Mouse (Mus musculus): ENCODE measurements at regions not wholly inside any gene's neighbourhood (a gene's known extent, or its start where the extent isn't known, plus 50 kb on each side); places are given as distances from the start of the nearest gene placed in this dataset.

DNA sequence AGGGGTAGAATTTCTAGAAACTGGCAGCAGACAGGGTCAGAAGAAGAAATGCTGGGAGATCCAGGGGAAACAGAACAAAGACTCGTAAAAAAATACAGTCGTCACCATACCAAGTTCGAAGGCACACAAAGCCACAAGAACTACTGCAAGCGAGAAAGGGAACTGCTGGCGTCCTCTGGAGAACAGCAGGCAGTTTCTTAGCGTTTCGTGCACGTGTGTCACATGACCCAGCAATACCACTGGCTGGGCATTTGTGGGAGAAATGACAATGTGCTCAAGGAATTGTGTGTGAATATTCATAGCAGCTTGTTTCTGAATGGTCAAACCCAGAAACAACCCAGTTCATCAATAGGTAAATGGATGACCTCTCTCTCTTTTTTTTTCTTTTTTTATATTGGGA lies 211.5 kb upstream of the Peli2 start:
- Histone ChIP-seq H3K9ac (no peak overlapping the region), H3K27me3 (replicated peaks) (no peaks in the 10 kb centered on the region), H3K9me3 (no peaks in the 10 kb centered on the region), H3K4me2 (replicated peaks) (no peak overlapping the region), H3K4me3 (no peak overlapping the region), H3K36me3 (no peaks in the 10 kb centered on the region), H3K4me1 (peaks cover 5% of the 10 kb centered on the region), H3K27ac (no peak overlapping the region)
- ATAC-seq (ENCODE audit: low FRiP score, low read depth), result no peak
- WGBS, result 47% methylated on average over 8 of the region's 8 CpGs

DNA sequence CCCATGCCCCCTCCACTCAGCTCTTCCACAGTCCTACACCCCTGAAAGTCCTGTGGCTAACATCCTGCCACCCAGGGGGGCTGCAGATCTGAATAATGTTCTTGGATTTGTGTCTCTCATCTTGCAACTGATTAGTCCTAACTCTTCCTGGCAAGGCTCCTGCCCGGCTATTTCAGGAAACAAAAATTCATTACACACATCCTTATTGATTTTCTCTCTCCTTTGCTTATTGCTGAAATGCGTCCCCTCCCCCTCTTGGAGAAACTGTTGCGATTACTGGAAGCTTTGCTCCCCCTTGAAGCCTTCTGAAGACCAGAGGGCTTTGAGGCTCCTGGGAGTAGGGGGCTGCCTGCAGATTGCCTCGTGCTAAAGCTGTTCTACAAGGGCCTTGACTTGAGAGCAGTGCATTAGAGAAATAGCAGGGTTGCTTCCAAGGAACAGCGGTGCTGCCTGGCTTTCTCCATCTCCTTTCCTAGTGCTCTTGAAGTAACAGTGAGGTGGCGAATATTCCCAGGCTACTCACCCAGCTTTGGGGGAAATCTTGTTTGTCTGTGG lies 209.8 kb upstream of the Peli2 start:
- Histone ChIP-seq H3K4me1 (peaks cover 5% of the 10 kb centered on the region), H3K9me3 (no peaks in the 10 kb centered on the region), H3K9ac (no peak overlapping the region), H3K27me3 (replicated peaks) (no peaks in the 10 kb centered on the region), H3K4me3 (no peak overlapping the region), H3K36me3 (no peaks in the 10 kb centered on the region), H3K27ac (no peak overlapping the region), H3K4me2 (replicated peaks) (no peak overlapping the region)
- 54% methylated on average over 6 of the region's 6 CpGs for WGBS
- ATAC-seq (ENCODE audit: low FRiP score, low read depth), result no peak

DNA sequence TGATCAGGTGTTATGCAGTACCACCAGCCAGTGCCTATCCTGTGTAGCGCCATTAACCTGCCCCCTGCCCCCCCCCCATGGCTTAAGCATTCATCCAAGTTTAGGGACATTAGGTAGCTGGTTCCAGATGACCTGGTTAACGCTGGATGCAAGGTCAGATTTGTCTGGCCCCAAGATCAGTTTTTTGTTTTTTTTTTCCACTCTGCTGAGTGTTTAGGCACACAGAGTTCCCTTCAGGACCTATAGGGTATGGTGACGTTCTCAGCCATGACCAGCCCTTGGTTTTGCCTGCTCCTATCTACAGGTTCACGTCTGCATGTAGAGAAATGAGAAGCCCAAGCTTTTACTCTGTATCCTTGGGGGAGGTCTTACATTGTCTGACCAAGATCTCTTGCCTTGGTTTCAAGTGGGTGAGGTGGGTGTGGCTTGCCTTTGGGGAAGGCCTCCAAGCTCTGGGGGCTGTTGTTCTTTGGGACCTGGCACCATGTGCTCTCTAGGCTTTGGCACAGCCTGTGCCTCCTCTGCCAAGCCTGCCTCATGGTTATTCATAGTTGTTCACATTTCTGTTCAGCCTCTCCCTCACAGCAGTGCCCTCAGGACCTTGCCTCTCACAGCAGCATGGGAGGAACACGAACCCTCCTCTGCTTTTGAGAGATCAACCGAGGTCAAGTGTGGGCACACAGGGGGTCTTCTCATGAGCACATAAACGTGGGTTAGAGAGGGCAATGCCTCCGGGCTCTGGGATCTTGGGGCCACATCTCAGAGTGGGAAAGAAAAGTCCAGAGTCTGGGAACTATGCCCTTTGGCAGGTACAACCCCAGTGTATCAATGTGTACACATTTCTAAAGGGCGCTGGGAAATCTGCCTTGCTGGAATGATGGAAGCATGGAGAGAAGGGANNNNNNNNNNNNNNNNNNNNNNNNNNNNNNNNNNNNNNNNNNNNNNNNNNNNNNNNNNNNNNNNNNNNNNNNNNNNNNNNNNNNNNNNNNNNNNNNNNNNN lies 208.8 kb upstream of the Peli2 start:
- ATAC-seq (ENCODE audit: low FRiP score, low read depth), result no peak

DNA sequence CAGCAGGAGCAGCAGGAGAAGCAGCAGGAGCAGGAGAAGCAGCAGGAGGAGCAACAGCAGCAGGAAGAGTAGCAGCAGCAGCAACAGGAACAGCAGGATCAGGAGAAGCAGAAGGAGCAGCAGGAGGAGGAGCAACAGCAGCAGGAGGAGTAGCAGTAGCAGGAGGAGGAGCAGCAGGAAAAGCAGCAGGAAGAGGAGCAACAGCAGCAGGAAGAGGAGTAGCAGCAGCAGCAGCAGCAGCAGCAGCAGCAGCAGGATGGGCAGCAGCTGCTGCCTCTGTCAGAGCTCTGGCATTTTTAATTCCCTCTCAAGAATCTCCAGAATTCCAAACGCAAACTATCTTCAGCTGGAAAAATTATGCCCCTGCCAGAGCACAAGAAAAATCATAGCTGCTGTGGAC lies 205.0 kb upstream of the Peli2 start:
- Histone ChIP-seq H3K4me2 (replicated peaks) (no peak overlapping the region), H3K36me3 (no peaks in the 10 kb centered on the region), H3K27me3 (replicated peaks) (no peaks in the 10 kb centered on the region), H3K27ac (no peak overlapping the region), H3K9ac (no peak overlapping the region), H3K4me1 (peaks cover 3% of the 10 kb centered on the region), H3K9me3 (no peaks in the 10 kb centered on the region), H3K4me3 (no peak overlapping the region)
- no peak for ATAC-seq (ENCODE audit: low FRiP score, low read depth)
- 66% methylated on average over 1 of the region's 1 CpGs for WGBS

More for the DNA sequence above, 208.8 kb upstream of the Peli2 start:
- Histone ChIP-seq H3K27ac (no peak overlapping the region), H3K4me2 (replicated peaks) (no peak overlapping the region), H3K9me3 (no peaks in the 10 kb centered on the region), H3K9ac (no peak overlapping the region), H3K27me3 (replicated peaks) (no peaks in the 10 kb centered on the region), H3K36me3 (no peaks in the 10 kb centered on the region), H3K4me3 (no peak overlapping the region), H3K4me1 (peaks cover 5% of the 10 kb centered on the region)
- 75% methylated on average over 9 of the region's 9 CpGs for WGBS

DNA sequence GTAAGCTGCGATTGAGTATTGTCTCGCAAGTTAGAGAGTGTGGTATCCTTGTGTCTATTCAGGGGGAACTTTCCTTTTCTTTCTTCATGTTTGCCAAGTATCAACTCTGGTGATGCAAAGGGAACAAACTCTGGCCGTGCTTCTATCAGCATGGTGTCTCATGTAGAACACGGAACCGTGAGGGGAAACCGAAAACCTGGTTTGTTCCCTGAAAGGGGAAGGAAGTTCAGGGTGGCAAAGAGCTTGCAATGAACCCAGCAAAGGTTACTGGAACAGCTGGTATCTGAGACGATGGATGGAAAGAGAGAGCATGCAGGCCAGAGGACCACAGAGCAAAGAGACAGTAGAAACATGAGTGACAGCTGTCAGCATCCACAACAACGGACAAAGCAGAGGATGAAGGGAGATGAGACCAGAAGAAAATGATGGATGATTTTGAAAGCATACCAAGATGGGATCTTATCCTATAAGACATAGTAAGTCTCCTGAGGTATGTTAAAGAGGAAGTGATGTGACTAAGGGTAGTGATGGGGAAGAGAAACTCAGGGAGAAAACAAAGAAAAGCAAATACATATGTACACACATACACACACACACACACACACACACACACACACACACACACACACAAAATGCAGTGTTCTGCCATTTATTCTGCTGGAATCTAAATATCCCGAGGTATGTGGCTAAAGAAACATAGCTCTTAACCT lies 199.8 kb upstream of the Peli2 start:
- no peak overlapping the region for H3K4me2 ChIP-seq (replicated peaks)
- 93% methylated on average over 9 of the region's 9 CpGs for WGBS
- H3K9ac ChIP-seq, result no peak overlapping the region
- no peak for ATAC-seq (ENCODE audit: low FRiP score, low read depth)
- no peak overlapping the region for H3K27ac ChIP-seq
- no peak overlapping the region for H3K4me3 ChIP-seq
- no peaks in the 10 kb centered on the region for H3K27me3 ChIP-seq (replicated peaks)
- H3K36me3 ChIP-seq, result no peaks in the 10 kb centered on the region
- peaks cover 4% of the 10 kb centered on the region; the same call in 1 of the 2 replicates for H3K4me1 ChIP-seq
- H3K9me3 ChIP-seq, result no peaks in the 10 kb centered on the region

DNA sequence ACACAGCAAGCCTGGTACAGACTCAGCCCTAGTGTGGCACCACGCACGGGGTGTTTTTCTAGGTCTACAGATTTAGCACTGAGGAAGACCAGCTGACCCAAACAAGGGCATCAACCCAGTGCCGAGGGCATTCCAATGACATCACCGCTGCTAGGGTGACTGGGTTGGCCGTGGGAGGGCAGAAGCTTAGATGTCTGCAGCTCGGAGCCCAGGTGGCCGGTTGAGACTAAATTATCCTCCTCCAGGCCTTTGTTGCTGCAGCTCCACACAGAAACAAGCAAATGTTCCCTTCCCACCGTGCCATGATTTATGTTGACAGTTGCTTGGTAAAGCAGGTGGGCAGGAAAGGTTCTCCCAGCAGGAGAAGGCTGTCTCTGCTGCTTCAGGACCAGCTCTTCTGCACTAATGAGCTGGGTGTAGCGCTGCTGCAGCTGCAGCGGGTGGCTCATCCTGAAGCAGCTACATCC lies 198.8 kb upstream of the Peli2 start:
- H3K4me1 ChIP-seq, result peaks cover 4% of the 10 kb centered on the region; the same call in 1 of the 2 replicates
- H3K36me3 ChIP-seq, result no peaks in the 10 kb centered on the region
- 25% methylated on average over 10 of the region's 10 CpGs for WGBS
- no peak overlapping the region for H3K9ac ChIP-seq
- H3K27ac ChIP-seq, result no peak overlapping the region
- H3K27me3 ChIP-seq (replicated peaks), result no peaks in the 10 kb centered on the region
- ATAC-seq (ENCODE audit: low FRiP score, low read depth), result peak; percentile 74
- no peak overlapping the region for H3K4me3 ChIP-seq
- H3K9me3 ChIP-seq, result no peaks in the 10 kb centered on the region
- H3K4me2 ChIP-seq (replicated peaks), result no peak overlapping the region

DNA sequence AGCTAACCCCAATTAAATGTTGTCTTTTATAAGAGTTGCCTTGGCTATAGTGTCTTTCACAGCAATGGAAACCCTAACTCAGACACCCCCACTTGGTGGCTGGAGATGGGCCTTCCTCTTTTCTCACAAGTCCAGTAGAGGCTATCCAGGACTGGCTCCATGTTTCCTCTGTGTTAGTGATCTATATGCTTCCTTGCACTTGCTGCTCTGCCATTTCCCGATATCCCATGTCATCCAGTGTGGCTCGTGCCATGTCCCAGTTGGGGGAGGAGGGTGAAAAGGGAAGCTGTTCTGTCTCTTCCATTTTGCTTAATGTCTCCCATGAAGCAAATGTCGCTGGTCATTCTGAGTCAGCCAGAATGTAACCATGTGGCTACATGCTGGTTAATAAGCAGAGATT lies 194.2 kb upstream of the Peli2 start:
- WGBS, result 95% methylated on average over 3 of the region's 3 CpGs
- H3K4me2 ChIP-seq (replicated peaks), result no peak overlapping the region
- no peaks in the 10 kb centered on the region for H3K9me3 ChIP-seq
- H3K4me3 ChIP-seq, result no peak overlapping the region
- no peak for ATAC-seq (ENCODE audit: low FRiP score, low read depth)
- peaks cover 4% of the 10 kb centered on the region; the same call in 1 of the 2 replicates for H3K4me1 ChIP-seq
- H3K36me3 ChIP-seq, result no peaks in the 10 kb centered on the region
- no peak overlapping the region for H3K9ac ChIP-seq
- no peak overlapping the region for H3K27ac ChIP-seq
- H3K27me3 ChIP-seq (replicated peaks), result no peaks in the 10 kb centered on the region

DNA sequence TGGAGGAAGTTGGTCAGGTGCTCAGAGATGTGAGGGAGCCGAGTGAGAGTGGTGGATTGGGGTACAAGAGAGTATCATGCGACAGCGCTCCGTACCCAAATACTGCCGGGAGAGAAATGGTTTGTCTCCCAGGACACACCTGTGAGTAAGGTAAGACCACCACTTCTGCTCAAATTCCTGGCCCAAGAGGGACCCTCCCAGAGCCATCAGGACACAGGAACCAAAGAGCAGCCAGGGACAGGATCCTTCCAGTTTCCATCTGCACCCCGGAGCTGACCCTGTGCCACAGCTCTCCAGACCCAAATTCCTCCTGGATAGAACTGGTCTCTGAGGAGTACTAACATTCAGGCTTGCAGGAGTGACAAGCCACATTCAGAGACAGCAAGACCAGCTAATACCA lies 185.2 kb upstream of the Peli2 start:
- WGBS, result 97% methylated on average over 6 of the region's 6 CpGs
- ATAC-seq (ENCODE audit: low FRiP score, low read depth), result no peak
- H3K9ac ChIP-seq, result no peak overlapping the region
- no peaks in the 10 kb centered on the region for H3K36me3 ChIP-seq
- H3K27me3 ChIP-seq (replicated peaks), result no peaks in the 10 kb centered on the region
- no peak overlapping the region for H3K27ac ChIP-seq
- H3K9me3 ChIP-seq, result no peaks in the 10 kb centered on the region
- H3K4me2 ChIP-seq (replicated peaks), result no peak overlapping the region
- H3K4me3 ChIP-seq, result no peak overlapping the region
- H3K4me1 ChIP-seq, result peaks cover 4% of the 10 kb centered on the region

DNA sequence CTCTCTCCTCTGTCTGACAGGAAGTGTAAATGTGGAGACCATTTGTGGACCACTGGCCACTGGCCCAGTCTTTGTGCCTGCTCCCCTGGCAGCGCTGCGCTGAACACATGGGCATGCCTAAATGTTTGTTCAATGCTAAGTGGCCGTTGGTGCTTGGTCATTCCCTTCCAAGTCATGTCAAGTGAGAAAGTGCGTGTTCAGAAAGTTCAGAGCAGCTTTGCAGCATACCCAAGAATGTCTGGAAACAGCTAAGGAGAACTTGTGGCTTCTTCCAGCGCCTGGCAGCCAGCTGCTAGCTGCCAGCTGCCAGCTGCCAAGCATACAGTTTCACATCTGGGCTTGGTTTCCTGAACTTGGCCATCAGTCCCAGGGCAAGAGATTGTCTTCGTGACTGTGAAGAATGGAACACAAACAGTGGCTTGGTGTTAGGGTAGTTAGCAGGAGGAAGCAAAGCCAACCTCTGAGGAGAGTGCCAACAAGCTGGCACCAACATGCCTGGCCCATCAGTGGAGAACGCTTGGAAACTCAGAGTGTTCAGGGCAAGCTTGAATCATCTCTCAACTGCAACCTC lies 183.5 kb upstream of the Peli2 start:
- no peak for ATAC-seq (ENCODE audit: low FRiP score, low read depth)
- H3K27ac ChIP-seq, result no peak overlapping the region
- H3K4me3 ChIP-seq, result no peak overlapping the region
- 87% methylated on average over 7 of the region's 7 CpGs for WGBS
- H3K27me3 ChIP-seq (replicated peaks), result no peaks in the 10 kb centered on the region
- no peaks in the 10 kb centered on the region for H3K36me3 ChIP-seq
- peaks cover 4% of the 10 kb centered on the region for H3K4me1 ChIP-seq
- no peak overlapping the region for H3K4me2 ChIP-seq (replicated peaks)
- H3K9ac ChIP-seq, result no peak overlapping the region
- no peaks in the 10 kb centered on the region for H3K9me3 ChIP-seq

DNA sequence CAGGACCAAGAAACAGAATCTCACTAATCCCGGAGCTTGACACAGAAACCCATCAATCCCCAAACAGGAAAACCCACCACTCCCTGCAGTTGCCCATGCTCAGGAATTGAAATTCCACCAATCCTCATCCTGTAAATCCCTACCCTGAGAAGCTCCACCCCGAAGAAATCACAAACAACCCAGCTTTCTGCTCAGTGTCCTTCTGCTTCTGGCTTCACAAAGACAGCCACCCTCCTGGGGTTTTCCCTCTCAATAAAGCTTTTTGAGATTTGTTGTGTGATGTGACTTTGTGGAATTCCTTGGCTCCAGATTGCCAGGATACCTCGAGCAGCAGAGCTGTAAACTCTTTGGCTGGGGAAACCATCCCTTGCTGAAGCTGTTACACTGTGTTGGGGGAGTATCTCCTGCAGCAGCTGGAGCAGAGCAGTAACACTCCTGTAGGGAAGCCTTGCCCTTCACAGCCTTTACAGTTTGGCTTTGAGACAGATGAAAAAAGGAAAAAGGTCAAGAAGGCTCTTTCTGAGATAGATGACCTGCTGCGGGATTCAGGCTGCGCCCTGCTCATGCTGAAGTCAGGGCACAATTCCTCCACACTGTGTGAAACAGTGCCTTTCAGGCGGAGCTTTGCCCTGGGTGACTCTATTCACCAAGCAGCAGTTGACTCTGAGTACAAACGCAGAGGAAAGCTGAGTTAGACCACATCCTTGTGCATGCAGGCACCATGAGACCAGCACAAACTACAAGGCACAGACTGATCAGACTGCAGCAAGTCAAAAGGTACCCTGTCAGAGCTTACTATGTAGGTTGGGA lies 180.6 kb upstream of the Peli2 start:
- Histone ChIP-seq H3K27ac (no peak overlapping the region), H3K4me1 (peaks cover 4% of the 10 kb centered on the region), H3K4me3 (no peak overlapping the region), H3K27me3 (replicated peaks) (no peaks in the 10 kb centered on the region), H3K4me2 (replicated peaks) (no peak overlapping the region), H3K9me3 (no peaks in the 10 kb centered on the region), H3K9ac (no peak overlapping the region), H3K36me3 (no peaks in the 10 kb centered on the region)
- WGBS, result 32% methylated on average over 7 of the region's 7 CpGs
- ATAC-seq (ENCODE audit: low FRiP score, low read depth), result no peak

DNA sequence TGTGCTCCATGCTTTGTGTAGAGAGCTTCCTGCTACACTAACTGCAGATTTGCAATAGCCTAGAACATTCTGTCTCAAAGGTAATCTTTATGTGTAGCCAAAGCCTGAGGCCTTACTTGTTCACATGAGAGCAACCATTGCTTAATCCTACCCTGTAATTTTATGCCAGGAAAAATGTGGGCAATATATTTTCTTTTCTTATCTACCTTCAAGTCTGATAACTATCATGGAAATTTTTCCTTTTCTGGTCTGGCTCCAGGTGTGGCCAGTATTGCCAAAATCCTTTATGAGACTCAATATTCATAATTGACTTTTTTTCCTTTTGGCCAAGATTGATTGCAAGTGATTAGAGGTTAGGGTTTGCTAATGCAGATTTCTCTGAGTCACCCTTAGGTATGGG lies 178.0 kb upstream of the Peli2 start:
- Histone ChIP-seq H3K4me2 (replicated peaks) (no peak overlapping the region), H3K27ac (no peak overlapping the region), H3K9ac (no peak overlapping the region), H3K36me3 (no peaks in the 10 kb centered on the region), H3K4me1 (peaks cover 4% of the 10 kb centered on the region), H3K4me3 (no peak overlapping the region), H3K27me3 (replicated peaks) (no peaks in the 10 kb centered on the region), H3K9me3 (no peaks in the 10 kb centered on the region)
- no peak for ATAC-seq (ENCODE audit: low FRiP score, low read depth)

Measured in neural tube, embryonic 12.5 days (tissue).